Mouse (Mus musculus) heart, embryonic 15.5 days (tissue): Measurements from ENCODE around the gene Klhl22. TPM values are rescaled to one million over a fixed set of nuclear protein-coding genes. Genes with fewer than 3 reads are reported as not detected.
A peak's percentile ranks its signal among the peaks of the same experiment; 100 is the strongest.
"Not testable (repeated sequence)": the region's sequence is repeated elsewhere in the genome, so short reads cannot be mapped to it uniquely, and the experiment has no call there.

Experiments used
- ATAC-seq: fragments of 200-750 bp; cut with Nextera tagmentation; replicated peaks from 2 replicates; pipeline ENCODE4 v1.8.0; 2017; ENCODE audit warnings: low read depth, moderate TSS enrichment; ENCODE audit not compliant: insufficient number of reproducible peaks, insufficient read depth, low FRiP score
- H3K27ac ChIP-seq: fragments of 300-500 bp; sonication (generic); 2 replicates; pipeline ENCODE4 v1.5.1; 2015; ENCODE audit warnings: mild to moderate bottlenecking, inconsistent platforms
- H3K27me3 ChIP-seq: fragments of 300-500 bp; sonication (generic); 2 replicates; pipeline ENCODE4 v1.6.1; 2015; ENCODE audit warnings: inconsistent platforms
- H3K36me3 ChIP-seq: fragments of 300-500 bp; sonication (generic); 2 replicates; pipeline ENCODE4 v1.6.1; 2015; ENCODE audit warnings: mild to moderate bottlenecking, inconsistent platforms
- H3K4me1 ChIP-seq: fragments of 300-500 bp; sonication (generic); replicated peaks from 2 replicates; pipeline ENCODE4 v1.6.1; 2015; ENCODE audit warnings: inconsistent platforms
- H3K4me2 ChIP-seq: fragments of 300-500 bp; sonication (generic); 2 replicates; pipeline ENCODE4 v1.6.1; 2015; ENCODE audit warnings: inconsistent platforms, mild to moderate bottlenecking, moderate library complexity
- H3K4me3 ChIP-seq: fragments of 300-500 bp; sonication (generic); 2 replicates; pipeline ENCODE4 v1.5.1; 2015; ENCODE audit warnings: mild to moderate bottlenecking, inconsistent platforms
- H3K9ac ChIP-seq: fragments of 300-500 bp; sonication (generic); 2 replicates; pipeline ENCODE4 v1.6.1; 2015; ENCODE audit warnings: mild to moderate bottlenecking, inconsistent platforms
- H3K9me3 ChIP-seq: fragments of 300-500 bp; sonication (generic); replicated peaks from 2 replicates; pipeline ENCODE4 v1.6.1; 2016; ENCODE audit warnings: inconsistent platforms
- WGBS: fragments of 180-500 bp; shearing (Covaris S2); methylation state at CpG from one replicate; pipeline ENCODE4 v1.1.7; 2015; ENCODE audit warnings: mixed read lengths; 5-methylcytosine and 5-hydroxymethylcytosine counted together
- polyA plus RNA-seq: library from polyadenylated mRNA; unstranded; fragments of >200 nt; fragmentation: Nextera tagmentation; extraction: Ambion mirVana; gene quantifications from 2 replicates; pipeline ENCODE4 v1.2.1, GENCODE M21; 2015

Klhl22 gene
- polyA plus RNA-seq, 1 experiment from 2014 or later, result 33.0 TPM

DNA sequence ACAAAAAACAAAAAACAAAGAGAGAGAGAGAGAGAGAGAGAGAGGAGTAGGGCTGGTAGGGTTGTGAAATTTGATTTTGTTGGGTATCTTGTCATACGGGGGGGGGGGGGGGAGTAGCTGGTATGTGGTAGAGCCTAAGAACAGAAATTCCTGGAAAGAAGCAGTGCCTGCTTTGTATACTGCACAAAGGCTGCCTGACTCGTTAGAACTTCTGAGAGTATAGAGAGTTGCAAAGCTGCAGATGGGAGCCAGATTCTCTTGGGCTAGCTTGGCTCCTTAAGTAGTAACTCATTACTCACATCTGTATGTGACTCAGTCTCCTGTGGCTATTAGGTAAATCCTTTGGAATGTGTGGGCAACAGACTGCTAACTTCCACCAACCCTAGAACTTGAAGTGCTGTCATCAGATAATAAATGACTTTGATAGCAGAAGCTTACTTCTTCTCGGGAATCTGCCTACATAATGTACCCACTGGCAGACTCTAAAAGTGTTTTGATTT lies 26.5 kb upstream of the Klhl22 start, which contains the start of gene Med15:
Gene Med15 (minus strand): TSS at position 51 of the 500 bp plus-strand sequence.
- no peak within 1 kb of the TSS for H3K27ac ChIP-seq

GRCm38 (mm10) chr16:17733646-17734045 lies 25.8 kb upstream of the Klhl22 start:
- Histone ChIP-seq H3K27ac (no peak overlapping the region), H3K4me2 (peak overlapping the region; percentile 62), H3K9me3 (no peaks in the 10 kb centered on the region), H3K36me3 (no peaks in the 10 kb centered on the region), H3K4me3 (peak overlapping the region; percentile 30), H3K9ac (0 out of 2 replicates have a peak overlapping the region, but pooled peaks have one; percentile 21), H3K4me1 (no peaks in the 10 kb centered on the region), H3K27me3 (peaks cover 9% of the 10 kb centered on the region; the same call in 1 of the 2 replicates)
- no peak for ATAC-seq
- 59% methylated on average over 2 of the region's 2 CpGs for WGBS

More for the DNA sequence above, 26.5 kb upstream of the Klhl22 start, which contains the start of gene Med15:
- ATAC-seq, result no peak
- Histone ChIP-seq H3K27me3 (peaks cover 9% of the 10 kb centered on the region; the same call in 1 of the 2 replicates), H3K4me3 (no peak within 1 kb of the TSS), H3K4me2 (no peak within 1 kb of the TSS), H3K9me3 (no peaks in the 10 kb centered on the region), H3K4me1 (no peaks in the 10 kb centered on the region), H3K36me3 (no peaks in the 10 kb centered on the region), H3K9ac (no peak within 1 kb of the TSS)
- WGBS, result 24% methylated on average over 3 of the region's 3 CpGs

DNA sequence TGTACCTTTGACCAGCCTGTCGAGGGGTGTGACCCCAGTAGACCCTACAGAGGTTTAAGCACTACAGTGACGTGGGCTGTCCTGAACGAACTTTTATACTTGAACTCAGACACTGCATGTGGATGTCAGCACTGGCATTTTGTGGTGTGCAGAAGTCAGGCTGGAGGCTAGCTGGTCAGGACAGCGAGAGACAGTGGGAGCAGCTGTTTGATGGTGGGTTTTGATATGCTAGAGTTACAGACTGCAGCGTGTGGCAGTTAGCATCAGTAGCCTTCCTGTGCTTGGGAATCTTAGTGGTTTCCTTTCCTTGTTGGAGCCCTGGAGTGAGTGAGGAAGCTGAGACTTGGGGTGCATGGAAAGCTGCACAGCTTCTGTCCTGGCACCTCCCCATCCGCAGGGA lies 24.5 kb upstream of the Klhl22 start:
- H3K4me2 ChIP-seq, H3K9me3 ChIP-seq, H3K9ac ChIP-seq, ATAC-seq, H3K27ac ChIP-seq, H3K27me3 ChIP-seq, H3K36me3 ChIP-seq, H3K4me3 ChIP-seq, H3K4me1 ChIP-seq: not testable (repeated sequence)
- WGBS, result 83% methylated on average over 6 of the region's 6 CpGs

GRCm38 (mm10) chr16:17736156-17736555 lies 23.3 kb upstream of the Klhl22 start:
- Histone ChIP-seq H3K36me3 (no peaks in the 10 kb centered on the region), H3K4me2 (no peak overlapping the region), H3K9ac (no peak overlapping the region), H3K27me3 (peaks cover 9% of the 10 kb centered on the region; the same call in 1 of the 2 replicates), H3K4me1 (no peaks in the 10 kb centered on the region), H3K27ac (no peak overlapping the region), H3K9me3 (no peaks in the 10 kb centered on the region), H3K4me3 (no peak overlapping the region)
- no peak for ATAC-seq
- 40% methylated on average over 4 of the region's 4 CpGs for WGBS

DNA sequence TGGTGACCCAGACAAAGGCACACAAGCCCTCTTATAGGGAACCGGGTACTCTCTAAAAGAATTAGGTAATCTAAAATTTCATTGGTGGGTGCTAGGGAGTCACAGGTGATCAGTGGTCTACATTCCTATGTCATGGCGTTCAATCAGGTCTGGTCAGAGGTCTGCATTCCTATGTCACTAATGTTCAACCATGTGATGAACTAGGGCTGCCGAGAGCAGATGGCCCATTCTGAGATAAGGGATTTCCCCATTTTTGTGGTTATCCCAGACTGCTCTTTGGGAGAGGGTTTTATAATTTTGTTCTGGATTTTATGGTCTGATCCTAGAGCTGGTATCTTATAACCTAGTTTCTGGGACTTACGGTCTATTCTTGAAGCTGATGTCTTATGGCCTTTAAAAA lies 19.3 kb upstream of the Klhl22 start:
- no peak overlapping the region for H3K4me3 ChIP-seq
- no peak overlapping the region for H3K27ac ChIP-seq
- no peak for ATAC-seq
- peaks cover 5% of the 10 kb centered on the region; the same call in 1 of the 2 replicates for H3K27me3 ChIP-seq
- H3K4me2 ChIP-seq, result no peak overlapping the region
- H3K4me1 ChIP-seq, result no peaks in the 10 kb centered on the region
- no peaks in the 10 kb centered on the region for H3K9me3 ChIP-seq
- H3K9ac ChIP-seq, result no peak overlapping the region
- H3K36me3 ChIP-seq, result no peaks in the 10 kb centered on the region
- 66% methylated on average over 4 of the region's 4 CpGs for WGBS

DNA sequence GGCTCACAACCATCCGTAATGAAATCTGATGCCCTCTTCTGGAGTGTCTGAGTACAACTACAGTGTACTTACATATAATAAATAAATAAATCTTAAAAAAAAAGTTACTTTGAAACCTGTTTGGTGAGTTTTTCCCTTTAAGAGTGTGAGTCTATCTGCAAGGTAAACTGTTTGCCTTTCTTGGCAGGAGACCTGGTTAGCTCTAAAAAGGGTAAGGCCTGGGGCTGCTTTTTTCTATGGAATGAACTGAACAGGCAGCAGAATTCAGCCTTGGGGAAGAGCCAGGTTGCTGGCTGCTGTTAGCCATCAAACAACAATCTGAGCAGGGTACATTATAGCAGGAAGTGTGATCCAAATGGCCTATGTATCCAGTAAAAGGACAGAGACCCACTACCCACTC lies 16.6 kb upstream of the Klhl22 start:
- Histone ChIP-seq H3K4me3 (no peak overlapping the region), H3K27ac (no peak overlapping the region), H3K27me3 (no peaks in the 10 kb centered on the region), H3K36me3 (no peaks in the 10 kb centered on the region), H3K9me3 (no peaks in the 10 kb centered on the region), H3K9ac (no peak overlapping the region), H3K4me1 (no peaks in the 10 kb centered on the region), H3K4me2 (no peak overlapping the region)
- ATAC-seq, result no peak
- WGBS, result 75% methylated on average over 1 of the region's 1 CpGs

DNA sequence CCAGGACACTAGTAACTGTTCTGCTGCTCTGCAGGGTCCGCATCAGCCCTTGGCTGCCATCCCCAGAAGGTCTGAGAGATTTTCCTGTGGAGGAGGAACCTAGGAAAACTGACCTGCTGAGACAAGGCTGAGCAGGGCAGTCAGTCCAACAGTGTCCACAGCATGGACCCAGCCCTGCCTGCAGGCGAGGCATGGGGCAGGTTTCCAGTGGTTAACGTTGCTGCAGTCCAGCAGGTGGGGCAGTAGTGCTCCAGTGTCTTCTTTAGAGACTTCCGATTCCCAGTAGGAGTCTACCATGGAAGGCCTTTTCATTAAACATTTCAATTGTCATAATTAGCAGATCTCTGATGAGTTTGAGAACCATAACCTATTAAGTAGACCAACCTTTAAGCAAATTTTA lies 16.1 kb upstream of the Klhl22 start:
- no peak overlapping the region for H3K4me3 ChIP-seq
- H3K36me3 ChIP-seq, result no peaks in the 10 kb centered on the region
- ATAC-seq, result no peak
- no peak overlapping the region for H3K27ac ChIP-seq
- H3K9me3 ChIP-seq, result no peaks in the 10 kb centered on the region
- H3K4me1 ChIP-seq, result no peaks in the 10 kb centered on the region
- no peaks in the 10 kb centered on the region for H3K27me3 ChIP-seq
- H3K4me2 ChIP-seq, result no peak overlapping the region
- H3K9ac ChIP-seq, result no peak overlapping the region
- 42% methylated on average over 4 of the region's 4 CpGs for WGBS

GRCm38 (mm10) chr16:17744536-17744935 lies 14.9 kb upstream of the Klhl22 start:
- no peak overlapping the region for H3K4me3 ChIP-seq
- WGBS, result 19% methylated on average over 1 of the region's 1 CpGs
- no peak overlapping the region for H3K27ac ChIP-seq
- H3K27me3 ChIP-seq, result no peaks in the 10 kb centered on the region
- no peak overlapping the region for H3K9ac ChIP-seq
- no peaks in the 10 kb centered on the region for H3K9me3 ChIP-seq
- H3K36me3 ChIP-seq, result no peaks in the 10 kb centered on the region
- no peaks in the 10 kb centered on the region for H3K4me1 ChIP-seq
- ATAC-seq, result no peak
- H3K4me2 ChIP-seq, result no peak overlapping the region

DNA sequence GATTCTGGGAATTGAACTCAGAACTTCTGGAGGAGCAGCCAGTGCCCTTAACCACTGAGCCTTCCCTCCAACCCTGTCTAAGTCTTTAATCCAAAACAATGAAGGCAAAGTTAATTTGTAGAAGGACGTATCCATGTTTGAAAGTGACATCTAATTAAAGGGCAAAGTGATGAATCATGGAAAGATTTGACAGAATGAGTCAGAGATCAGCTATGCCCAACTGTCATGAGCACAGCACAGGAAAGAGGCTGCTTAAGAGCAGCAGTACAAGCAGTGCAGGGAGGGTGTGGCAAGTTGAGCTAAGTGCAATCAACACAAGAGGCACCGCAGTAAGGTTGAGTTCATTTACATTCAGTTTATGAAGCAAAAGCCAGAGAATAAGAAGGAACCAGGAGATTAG lies 14.4 kb upstream of the Klhl22 start:
- no peak for ATAC-seq
- 73% methylated on average over 2 of the region's 2 CpGs for WGBS
- no peak overlapping the region for H3K9ac ChIP-seq

DNA sequence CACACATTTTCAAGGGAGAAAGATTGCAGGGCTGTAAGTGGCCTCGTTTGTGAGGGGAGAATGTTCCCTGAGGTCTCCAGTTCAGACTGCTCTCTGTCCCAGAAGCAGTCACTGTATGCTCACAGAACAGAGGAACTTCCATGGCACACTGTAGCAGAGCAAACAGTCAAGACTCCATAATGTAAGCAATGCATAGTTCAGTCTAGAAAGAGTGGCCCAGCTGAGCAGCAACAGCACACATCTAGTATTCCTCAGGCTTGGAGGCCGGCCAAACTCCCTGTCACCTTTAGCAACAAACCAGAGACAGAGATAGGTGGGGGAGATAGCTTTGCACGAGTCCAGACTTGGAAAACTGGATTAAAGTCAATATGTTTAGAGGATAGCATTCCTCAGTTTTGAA lies 6.4 kb upstream of the Klhl22 start:
- Histone ChIP-seq H3K9me3 (no peaks in the 10 kb centered on the region), H3K4me2 (no peak overlapping the region), H3K4me3 (no peak overlapping the region), H3K36me3 (no peaks in the 10 kb centered on the region), H3K27ac (peak overlapping the region; percentile 66), H3K9ac (no peak overlapping the region), H3K4me1 (peaks cover 8% of the 10 kb centered on the region), H3K27me3 (no peaks in the 10 kb centered on the region)
- 8% methylated on average over 3 of the region's 3 CpGs for whole genome bisulfite sequencing
- ATAC-seq, result peak; percentile 74; the same call in 1 of the 2 replicates

More for the DNA sequence above, 14.4 kb upstream of the Klhl22 start:
- no peaks in the 10 kb centered on the region for H3K36me3 ChIP-seq
- H3K27ac ChIP-seq, result no peak overlapping the region
- no peak overlapping the region for H3K4me2 ChIP-seq
- no peaks in the 10 kb centered on the region for H3K27me3 ChIP-seq
- H3K4me3 ChIP-seq, result no peak overlapping the region
- no peaks in the 10 kb centered on the region for H3K4me1 ChIP-seq
- no peaks in the 10 kb centered on the region for H3K9me3 ChIP-seq

DNA sequence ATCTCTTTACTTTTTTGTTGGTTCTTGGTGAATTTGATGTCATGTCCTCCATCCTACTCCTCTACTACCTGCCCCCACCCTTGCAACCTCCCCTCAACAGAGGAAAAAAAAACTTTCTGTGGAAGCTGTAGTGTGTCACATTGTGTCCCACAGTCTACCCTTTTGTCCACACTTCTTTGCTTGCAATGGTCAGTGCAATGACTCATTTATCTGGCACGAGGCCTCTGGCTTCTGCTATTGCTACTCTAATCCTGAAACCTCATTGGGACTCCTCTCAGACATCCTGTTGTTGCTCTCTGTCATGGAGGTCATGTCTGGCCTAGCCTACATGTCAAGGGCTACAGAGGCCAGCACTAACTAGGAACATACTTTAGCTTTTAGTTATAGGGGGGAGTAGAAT lies 5.7 kb upstream of the Klhl22 start:
- no peaks in the 10 kb centered on the region for H3K27me3 ChIP-seq
- WGBS, result 29% methylated on average over 1 of the region's 1 CpGs
- H3K4me1 ChIP-seq, result peaks cover 8% of the 10 kb centered on the region
- no peak overlapping the region for H3K4me2 ChIP-seq
- ATAC-seq, result no peak
- no peaks in the 10 kb centered on the region for H3K36me3 ChIP-seq
- H3K9ac ChIP-seq, result no peak overlapping the region
- peak overlapping the region; percentile 66; the same call in 1 of the 2 replicates for H3K27ac ChIP-seq
- H3K4me3 ChIP-seq, result no peak overlapping the region
- H3K9me3 ChIP-seq, result no peaks in the 10 kb centered on the region

GRCm38 (mm10) chr16:17757756-17758155 lies 1.7 kb upstream of the Klhl22 start:
- 98% methylated on average over 1 of the region's 1 CpGs for WGBS
- Histone ChIP-seq H3K9ac (no peak overlapping the region), H3K4me3 (no peak overlapping the region), H3K36me3 (no peaks in the 10 kb centered on the region), H3K9me3 (no peaks in the 10 kb centered on the region), H3K4me2 (no peak overlapping the region), H3K4me1 (peaks cover 27% of the 10 kb centered on the region), H3K27me3 (no peaks in the 10 kb centered on the region), H3K27ac (no peak overlapping the region)
- ATAC-seq, result no peak
